Comparison of ENCODE assay signal across 27 mouse cellular contexts in genomic region chr8:47528094-47528493, GRCm38 (mm10).
"Had no signal": no experiment of that assay in that cellular context is flagged by ENCODE, and none has a peak within 500 bp of the region (broad histone marks: within the 10 kb centered on the region; RNA-seq: fewer than 3 reads in every experiment).

No protein-coding gene starts in this region.

- H3K9ac ChIP-seq: heart, embryonic 13.5 days; heart, embryonic 15.5 days; hindbrain, embryonic 12.5 days; hindbrain, embryonic 14.5 days; kidney, embryonic 15.5 days; limb, embryonic 13.5 days; limb, embryonic 15.5 days; liver, embryonic 14.5 days had no signal

- ATAC-seq: hindbrain, embryonic 16.5 days; inflammation-experienced regulatory T-cells, adult 6 months; intestine, embryonic 16.5 days had no signal

- H3K27ac ChIP-seq: heart, adult 2 months; heart, embryonic 13.5 days; heart, embryonic 15.5 days; hindbrain, embryonic 10.5 days; hindbrain, embryonic 12.5 days; hindbrain, embryonic 14.5 days; kidney, embryonic 15.5 days; kidney, postnatal 0 days; limb, embryonic 13.5 days; limb, embryonic 15.5 days; liver, embryonic 14.5 days had no signal

- DNase-seq: gastrocnemius, postnatal 14 days; gastrocnemius, postnatal 36 days; heart, adult 2 months; heart, postnatal 14 days; heart, postnatal 36 days; kidney, adult 11 months; kidney, adult 2 months; kidney, adult 9 months; kidney, postnatal 14 days; kidney, postnatal 36 days; layer of hippocampus, adult 9-11 months; layer of hippocampus, postnatal 36 days; left cerebral cortex, postnatal 4 days had no signal

- H3K9me3 ChIP-seq: heart, embryonic 13.5 days; heart, embryonic 15.5 days; hindbrain, embryonic 10.5 days; hindbrain, embryonic 12.5 days; kidney, embryonic 15.5 days; limb, embryonic 13.5 days; limb, embryonic 15.5 days had no signal

- H3K4me3 ChIP-seq: heart, adult 2 months; heart, embryonic 13.5 days; heart, embryonic 15.5 days; hindbrain, embryonic 10.5 days; hindbrain, embryonic 12.5 days; kidney, embryonic 15.5 days; limb, embryonic 13.5 days; limb, embryonic 15.5 days had no signal

- H3K4me2 ChIP-seq: heart, embryonic 11.5 days; heart, embryonic 13.5 days; heart, embryonic 15.5 days; hindbrain, embryonic 12.5 days; hindbrain, embryonic 14.5 days; kidney, embryonic 15.5 days; limb, embryonic 13.5 days; limb, embryonic 15.5 days had no signal

- H3K27me3 ChIP-seq: heart, embryonic 13.5 days; heart, embryonic 15.5 days; hindbrain, embryonic 12.5 days; kidney, embryonic 15.5 days; limb, embryonic 13.5 days; limb, embryonic 15.5 days had no signal
